Mouse (Mus musculus) frontal cortex, postnatal 14 days (tissue): ENCODE data around the gene Itgb3bp.

ENCODE experiments used
- DNase-seq, 2 experiments: peaks; one replicate each; pipeline ENCODE4 v3.0.0; 2022; ENCODE audit warnings: low spot score in 2 of 2

Gene Itgb3bp

DNA sequence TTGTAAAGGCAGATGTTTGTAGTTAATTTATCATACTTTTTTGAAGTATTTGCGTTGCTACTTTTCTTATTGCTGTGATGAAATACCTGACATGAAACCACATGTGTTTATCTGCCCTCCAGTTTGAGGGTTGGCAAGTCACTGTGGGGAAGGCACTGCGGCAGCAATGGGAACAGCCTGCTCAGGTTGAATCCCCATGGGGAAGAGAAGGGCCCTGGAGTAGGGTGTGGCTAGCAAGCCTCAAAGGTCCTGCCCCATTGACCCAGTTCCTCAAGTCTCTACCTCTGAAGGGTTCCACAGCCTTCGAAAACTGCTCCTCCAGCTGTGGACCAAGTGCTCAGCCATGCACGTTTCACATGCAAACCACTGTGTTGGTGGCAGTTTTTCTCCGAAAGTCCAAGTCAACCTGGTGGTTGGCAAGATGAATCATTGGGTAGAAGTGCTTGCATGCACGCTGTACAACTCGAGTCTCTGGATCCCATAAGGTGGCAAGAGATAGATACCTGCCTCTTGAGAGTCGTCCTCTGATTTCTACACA is 203.6 kb downstream of the Itgb3bp start:
- no peak for DNase-seq

DNA sequence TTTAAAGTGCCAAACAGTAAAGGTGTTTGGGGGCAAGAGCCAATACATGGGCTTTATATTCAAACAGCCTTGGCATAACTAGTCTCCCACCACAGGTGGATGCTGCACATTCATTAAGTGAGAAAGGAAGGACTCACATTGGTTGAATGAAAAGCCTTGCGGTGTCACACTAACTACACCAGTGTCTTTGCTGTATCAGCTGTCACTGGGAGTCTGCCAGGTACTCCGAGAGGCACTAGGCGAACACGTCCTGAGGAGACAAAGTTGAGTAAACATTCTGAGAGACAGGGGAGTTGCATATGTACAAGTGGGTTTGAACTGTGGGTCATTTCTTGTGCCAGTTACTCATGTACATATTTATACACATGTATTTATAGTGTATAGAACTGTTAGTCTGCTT is 205.3 kb downstream of the Itgb3bp start:
- no peak for DNase-seq

GRCm38 (mm10) chr4:99717905-99718304 is 211.7 kb downstream of the Itgb3bp start:
- DNase-seq, result no peak

GRCm38 (mm10) chr4:99715783-99716416 is 213.7 kb downstream of the Itgb3bp start:
- no peak for DNase-seq
